Mouse (Mus musculus): ENCODE results near the gene Catsper3. TPM values are rescaled to one million over a fixed set of nuclear protein-coding genes. Genes with fewer than 3 reads are reported as not detected.

The Catsper3 gene
- polyA plus RNA-seq (2014; fragmentation: Nextera tagmentation; extraction: Ambion mirVana): not detected in 2 replicates

DNA sequence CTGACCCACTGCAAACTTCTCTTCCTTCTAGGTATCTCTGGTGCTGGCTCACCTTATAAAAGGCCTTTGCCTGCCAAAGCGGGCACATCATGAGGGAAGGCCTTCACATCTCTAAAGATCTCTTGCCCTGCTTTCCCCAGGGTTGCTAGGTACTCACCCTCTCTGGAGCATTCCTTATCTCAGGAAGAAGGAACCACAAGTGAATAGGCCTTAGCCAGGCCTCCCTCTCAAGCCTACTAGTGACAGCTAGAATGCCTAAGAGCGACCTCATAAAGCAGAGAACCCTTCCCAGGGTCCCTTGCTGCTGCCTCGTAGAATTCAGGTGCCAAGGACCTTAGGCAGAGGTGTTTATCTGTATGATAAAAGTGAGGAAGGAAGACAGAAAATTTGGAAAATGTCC lies at the start of gene Catsper3:
Catsper3 (plus strand) TSS at position 301 of the 400 bp plus-strand sequence.
- Histone ChIP-seq H3K27me3 (replicated peaks; ENCODE audit: control insufficient read depth, insufficient read depth, low read length) (no peaks in the 10 kb centered on the region), H3K4me1 (ENCODE audit: control insufficient read depth, insufficient read depth, low read length) (no peaks in the 10 kb centered on the region), H3K9ac (ENCODE audit: low read length) (no peak within 1 kb of the TSS), H3K4me3 (ENCODE audit: low read depth, low read length) (no peak within 1 kb of the TSS), H3K9me3 (replicated peaks; ENCODE audit: control insufficient read depth, low read length) (no peaks in the 10 kb centered on the region), H3K4me2 (ENCODE audit: low read length) (no peak within 1 kb of the TSS), H3K27ac (ENCODE audit: low read depth, low read length) (no peak within 1 kb of the TSS), H3K36me3 (ENCODE audit: control insufficient read depth, insufficient read depth, low read length) (no peaks in the 10 kb centered on the region)
- ATAC-seq: no peak
- WGBS: 88% methylated on average over 3 of the region's 3 CpGs
- no peak for DNase-seq (ENCODE audit: low spot score)

DNA sequence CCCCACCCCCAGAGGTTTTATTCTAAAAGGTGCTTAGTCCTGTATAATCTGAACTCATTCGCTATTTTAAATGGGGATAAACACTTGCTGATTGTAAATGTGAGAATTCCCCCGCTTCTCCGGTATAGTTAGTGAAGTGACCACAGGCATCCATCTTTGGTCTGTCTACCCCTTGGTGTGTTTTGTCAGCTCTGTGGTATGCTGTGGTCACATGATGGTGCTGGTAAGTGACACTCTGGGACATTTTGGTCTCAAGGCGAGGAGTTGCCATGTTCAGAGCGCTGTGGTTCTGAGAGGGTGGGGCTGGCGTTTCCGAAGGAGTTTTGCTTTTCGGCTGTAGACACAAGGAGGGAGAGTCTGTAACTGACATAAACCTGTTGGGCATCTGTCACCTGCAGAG lies 46.5 kb upstream of the Catsper3 start:
- Histone ChIP-seq H3K4me2 (ENCODE audit: low read length) (no peak overlapping the region), H3K9ac (ENCODE audit: low read length) (no peak overlapping the region), H3K27me3 (replicated peaks; ENCODE audit: control insufficient read depth, insufficient read depth, low read length) (no peaks in the 10 kb centered on the region), H3K4me1 (ENCODE audit: control insufficient read depth, insufficient read depth, low read length) (no peaks in the 10 kb centered on the region), H3K36me3 (ENCODE audit: control insufficient read depth, insufficient read depth, low read length) (no peaks in the 10 kb centered on the region), H3K9me3 (replicated peaks; ENCODE audit: control insufficient read depth, low read length) (no peaks in the 10 kb centered on the region), H3K4me3 (ENCODE audit: low read depth, low read length) (no peak overlapping the region), H3K27ac (ENCODE audit: low read depth, low read length) (no peak overlapping the region)
- DNase-seq (ENCODE audit: low spot score) (no peak), ATAC-seq (no peak)
- 95% methylated on average over 8 of the region's 8 CpGs for WGBS

DNA sequence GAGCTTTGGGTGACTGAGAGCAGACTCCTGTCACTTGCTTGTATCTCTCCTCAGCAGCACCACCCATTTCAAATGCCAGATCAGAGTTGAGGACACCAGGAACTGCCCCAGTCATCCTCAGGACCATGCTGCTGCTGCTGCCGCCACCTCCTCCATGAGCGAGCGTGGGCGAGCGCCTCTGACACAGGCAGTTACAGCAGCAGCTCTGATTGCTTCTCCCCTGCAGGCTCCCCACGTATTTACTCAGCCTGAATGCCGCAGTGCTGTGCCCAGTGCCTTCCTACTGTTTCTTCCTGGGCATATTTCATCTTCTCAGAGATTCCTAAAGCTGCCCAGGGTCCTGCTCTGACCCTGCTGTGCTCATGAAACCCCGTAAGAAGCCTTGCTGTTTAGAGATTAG lies 42.1 kb upstream of the Catsper3 start:
- ATAC-seq (no peak), DNase-seq (ENCODE audit: low spot score) (no peak)
- Histone ChIP-seq H3K9ac (ENCODE audit: low read length) (no peak overlapping the region), H3K27me3 (replicated peaks; ENCODE audit: control insufficient read depth, insufficient read depth, low read length) (no peaks in the 10 kb centered on the region), H3K4me1 (ENCODE audit: control insufficient read depth, insufficient read depth, low read length) (no peaks in the 10 kb centered on the region), H3K27ac (ENCODE audit: low read depth, low read length) (no peak overlapping the region), H3K36me3 (ENCODE audit: control insufficient read depth, insufficient read depth, low read length) (no peaks in the 10 kb centered on the region), H3K4me2 (ENCODE audit: low read length) (no peak overlapping the region), H3K9me3 (replicated peaks; ENCODE audit: control insufficient read depth, low read length) (no peaks in the 10 kb centered on the region), H3K4me3 (ENCODE audit: low read depth, low read length) (no peak overlapping the region)
- 78% methylated on average over 8 of the region's 8 CpGs for WGBS

DNA sequence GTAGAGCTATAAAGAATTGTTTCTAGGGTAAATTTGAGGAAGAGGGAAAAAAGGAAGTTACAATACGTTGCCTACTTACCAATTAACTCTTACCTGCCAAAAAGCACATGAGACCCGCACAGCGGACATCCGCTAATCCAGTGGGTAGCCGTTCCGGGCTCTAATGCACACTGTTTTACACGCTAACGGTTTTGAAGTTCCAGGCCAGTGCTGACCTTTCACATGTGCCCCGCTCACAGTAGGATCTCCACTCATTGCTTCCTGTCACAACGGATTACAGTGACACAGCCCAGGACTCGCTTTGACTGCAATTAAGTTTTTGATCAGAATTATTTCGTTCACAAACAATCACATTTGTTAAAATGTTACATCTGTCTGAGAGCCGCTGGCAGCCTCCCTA lies 30.0 kb upstream of the Catsper3 start:
- H3K4me1 ChIP-seq (ENCODE audit: control insufficient read depth, insufficient read depth, low read length): no peaks in the 10 kb centered on the region
- no peak overlapping the region for H3K9ac ChIP-seq (ENCODE audit: low read length)
- no peak overlapping the region for H3K27ac ChIP-seq (ENCODE audit: low read depth, low read length)
- no peak for DNase-seq (ENCODE audit: low spot score)
- WGBS: 80% methylated on average over 13 of the region's 13 CpGs
- no peaks in the 10 kb centered on the region for H3K27me3 ChIP-seq (replicated peaks; ENCODE audit: control insufficient read depth, insufficient read depth, low read length)
- no peaks in the 10 kb centered on the region for H3K9me3 ChIP-seq (replicated peaks; ENCODE audit: control insufficient read depth, low read length)
- no peaks in the 10 kb centered on the region for H3K36me3 ChIP-seq (ENCODE audit: control insufficient read depth, insufficient read depth, low read length)
- H3K4me2 ChIP-seq (ENCODE audit: low read length): no peak overlapping the region
- no peak overlapping the region for H3K4me3 ChIP-seq (ENCODE audit: low read depth, low read length)
- no peak for ATAC-seq

DNA sequence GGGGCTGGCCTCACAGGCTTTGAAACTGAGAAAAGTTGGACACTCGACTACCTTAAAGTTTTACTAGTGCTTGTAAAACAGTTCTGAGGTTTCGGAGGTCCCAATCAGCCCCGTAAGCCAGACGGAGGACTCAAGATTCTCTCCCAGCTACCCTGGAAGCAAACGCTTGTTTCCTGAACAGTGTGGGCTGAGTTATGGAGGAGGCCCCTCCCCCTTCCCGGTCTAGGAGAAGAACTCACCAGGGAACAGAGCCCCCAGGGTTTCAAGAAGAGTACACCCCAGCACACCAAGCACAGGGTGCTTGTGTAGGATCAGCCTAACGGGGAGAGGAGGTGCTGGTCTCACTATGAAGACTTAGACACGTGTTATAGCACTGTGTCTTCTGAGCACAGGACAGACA lies 27.6 kb upstream of the Catsper3 start:
- H3K27me3 ChIP-seq (replicated peaks; ENCODE audit: control insufficient read depth, insufficient read depth, low read length): no peaks in the 10 kb centered on the region
- no peaks in the 10 kb centered on the region for H3K36me3 ChIP-seq (ENCODE audit: control insufficient read depth, insufficient read depth, low read length)
- no peak overlapping the region for H3K9ac ChIP-seq (ENCODE audit: low read length)
- DNase-seq (ENCODE audit: low spot score) (no peak), ATAC-seq (no peak)
- no peaks in the 10 kb centered on the region; the same call in 1 of the 2 replicates for H3K4me1 ChIP-seq (ENCODE audit: control insufficient read depth, insufficient read depth, low read length)
- H3K4me3 ChIP-seq (ENCODE audit: low read depth, low read length): no peak overlapping the region
- H3K4me2 ChIP-seq (ENCODE audit: low read length): no peak overlapping the region
- no peak overlapping the region for H3K27ac ChIP-seq (ENCODE audit: low read depth, low read length)
- no peaks in the 10 kb centered on the region for H3K9me3 ChIP-seq (replicated peaks; ENCODE audit: control insufficient read depth, low read length)
- 48% methylated on average over 8 of the region's 8 CpGs for WGBS

DNA sequence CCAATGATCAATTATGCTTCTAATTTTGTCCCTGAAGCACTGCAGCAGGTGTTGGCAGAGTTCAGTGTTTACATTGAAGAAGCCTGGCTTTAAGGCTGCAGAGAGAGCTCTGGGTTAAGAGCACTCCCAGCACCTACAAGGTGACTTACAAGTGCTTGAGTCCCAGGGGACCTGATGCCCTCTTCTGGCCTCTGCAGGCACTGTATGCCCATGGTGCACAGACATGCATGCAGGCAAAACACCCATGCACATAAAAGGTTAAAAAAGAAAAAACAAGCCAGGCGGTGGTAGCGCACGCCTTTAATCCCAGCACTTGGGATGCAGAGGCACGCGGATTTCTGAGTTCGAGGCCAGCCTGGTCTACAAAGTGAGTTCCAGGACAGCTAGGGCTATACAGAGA lies 26.7 kb upstream of the Catsper3 start:
- H3K4me2 ChIP-seq (ENCODE audit: low read length): no peak overlapping the region
- ATAC-seq (no peak), DNase-seq (ENCODE audit: low spot score) (no peak)
- no peaks in the 10 kb centered on the region for H3K9me3 ChIP-seq (replicated peaks; ENCODE audit: control insufficient read depth, low read length)
- H3K27me3 ChIP-seq (replicated peaks; ENCODE audit: control insufficient read depth, insufficient read depth, low read length): no peaks in the 10 kb centered on the region
- whole genome bisulfite sequencing: 87% methylated on average over 6 of the region's 6 CpGs
- H3K9ac ChIP-seq (ENCODE audit: low read length): no peak overlapping the region
- H3K36me3 ChIP-seq (ENCODE audit: control insufficient read depth, insufficient read depth, low read length): no peaks in the 10 kb centered on the region
- no peak overlapping the region for H3K4me3 ChIP-seq (ENCODE audit: low read depth, low read length)
- no peak overlapping the region for H3K27ac ChIP-seq (ENCODE audit: low read depth, low read length)
- H3K4me1 ChIP-seq (ENCODE audit: control insufficient read depth, insufficient read depth, low read length): no peaks in the 10 kb centered on the region; the same call in 1 of the 2 replicates

DNA sequence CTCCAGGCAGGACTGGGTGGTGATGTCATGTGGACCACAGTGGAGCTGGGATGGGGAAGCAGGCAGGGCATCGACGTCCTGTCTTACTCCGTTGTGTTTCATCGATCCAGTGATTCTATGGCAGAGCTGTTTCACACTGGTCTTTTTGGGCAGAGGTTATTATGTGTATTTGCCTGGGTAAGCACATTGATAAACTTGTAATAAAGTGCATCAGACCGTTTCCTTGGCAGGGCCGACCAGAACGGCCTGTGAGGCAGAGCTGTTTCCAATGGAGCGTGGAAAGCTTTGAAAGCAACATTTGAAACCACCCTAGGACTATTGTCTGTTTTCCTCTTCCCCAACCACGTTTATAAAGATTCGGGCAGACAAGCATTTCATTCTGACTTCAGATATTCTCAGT lies 23.8 kb upstream of the Catsper3 start:
- ATAC-seq (no peak), DNase-seq (ENCODE audit: low spot score) (no peak)
- Histone ChIP-seq H3K4me3 (ENCODE audit: low read depth, low read length) (no peak overlapping the region), H3K9ac (ENCODE audit: low read length) (no peak overlapping the region), H3K36me3 (ENCODE audit: control insufficient read depth, insufficient read depth, low read length) (no peaks in the 10 kb centered on the region), H3K27me3 (replicated peaks; ENCODE audit: control insufficient read depth, insufficient read depth, low read length) (no peaks in the 10 kb centered on the region), H3K9me3 (replicated peaks; ENCODE audit: control insufficient read depth, low read length) (no peaks in the 10 kb centered on the region), H3K27ac (ENCODE audit: low read depth, low read length) (no peak overlapping the region), H3K4me2 (ENCODE audit: low read length) (no peak overlapping the region), H3K4me1 (ENCODE audit: control insufficient read depth, insufficient read depth, low read length) (no peaks in the 10 kb centered on the region; the same call in 1 of the 2 replicates)
- WGBS: 32% methylated on average over 10 of the region's 10 CpGs

DNA sequence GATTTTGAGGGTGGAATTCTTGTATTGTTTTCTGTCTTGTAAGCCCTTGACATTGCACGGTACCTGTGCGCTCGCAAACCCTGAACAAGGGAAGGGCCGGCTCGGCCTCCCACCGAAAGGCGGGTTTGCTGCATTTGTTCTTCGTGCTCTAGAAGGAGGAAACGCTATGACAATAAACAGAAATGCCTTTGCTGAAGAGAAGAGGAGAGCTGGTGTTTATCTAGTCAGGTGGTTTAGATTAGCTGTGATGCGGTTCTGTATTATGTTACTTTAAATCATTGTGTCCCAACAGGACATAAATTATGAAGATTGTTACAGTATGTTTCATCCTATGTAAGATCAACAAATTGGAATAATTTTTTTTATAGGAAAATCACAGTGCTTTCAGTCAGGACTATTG lies 22.9 kb upstream of the Catsper3 start:
- H3K9ac ChIP-seq (ENCODE audit: low read length): no peak overlapping the region
- H3K9me3 ChIP-seq (replicated peaks; ENCODE audit: control insufficient read depth, low read length): no peaks in the 10 kb centered on the region
- H3K27ac ChIP-seq (ENCODE audit: low read depth, low read length): no peak overlapping the region
- DNase-seq (ENCODE audit: low spot score): no peak
- H3K4me1 ChIP-seq (ENCODE audit: control insufficient read depth, insufficient read depth, low read length): no peaks in the 10 kb centered on the region; the same call in 1 of the 2 replicates
- no peaks in the 10 kb centered on the region for H3K36me3 ChIP-seq (ENCODE audit: control insufficient read depth, insufficient read depth, low read length)
- no peak overlapping the region for H3K4me3 ChIP-seq (ENCODE audit: low read depth, low read length)
- no peak overlapping the region for H3K4me2 ChIP-seq (ENCODE audit: low read length)
- no peak for ATAC-seq
- no peaks in the 10 kb centered on the region for H3K27me3 ChIP-seq (replicated peaks; ENCODE audit: control insufficient read depth, insufficient read depth, low read length)
- WGBS: 83% methylated on average over 10 of the region's 10 CpGs

DNA sequence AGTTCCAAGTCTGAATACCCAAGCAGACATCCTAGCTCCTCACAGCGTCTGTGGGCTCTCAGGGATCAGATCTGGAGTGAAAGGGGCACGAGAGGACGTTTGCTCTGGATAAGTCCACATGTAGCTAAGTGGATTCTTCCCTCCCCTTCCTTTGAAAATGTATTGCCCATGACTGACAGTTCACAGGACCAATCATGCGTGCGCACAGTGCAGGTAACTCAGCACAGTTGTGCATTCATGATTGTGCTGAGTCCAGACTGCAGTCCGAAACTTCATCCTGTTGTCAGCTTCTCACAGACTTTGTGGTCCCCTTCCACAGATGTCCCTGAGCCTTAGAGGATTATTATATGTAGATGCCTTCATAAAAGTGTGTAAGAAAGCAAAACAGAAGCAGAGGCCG lies 10.0 kb upstream of the Catsper3 start:
- WGBS: 87% methylated on average over 7 of the region's 7 CpGs
- H3K27me3 ChIP-seq (replicated peaks; ENCODE audit: control insufficient read depth, insufficient read depth, low read length): no peaks in the 10 kb centered on the region
- H3K27ac ChIP-seq (ENCODE audit: low read depth, low read length): no peak overlapping the region
- H3K36me3 ChIP-seq (ENCODE audit: control insufficient read depth, insufficient read depth, low read length): no peaks in the 10 kb centered on the region
- DNase-seq (ENCODE audit: low spot score) (no peak), ATAC-seq (no peak)
- no peak overlapping the region for H3K4me3 ChIP-seq (ENCODE audit: low read depth, low read length)
- no peak overlapping the region for H3K9ac ChIP-seq (ENCODE audit: low read length)
- H3K4me1 ChIP-seq (ENCODE audit: control insufficient read depth, insufficient read depth, low read length): no peaks in the 10 kb centered on the region
- no peaks in the 10 kb centered on the region for H3K9me3 ChIP-seq (replicated peaks; ENCODE audit: control insufficient read depth, low read length)
- H3K4me2 ChIP-seq (ENCODE audit: low read length): no peak overlapping the region

Measured in forebrain, embryonic 14.5 days (tissue).